Mouse (Mus musculus) gastrocnemius, postnatal 4 days (tissue): ENCODE data around the gene Inpp5d. TPM values are rescaled to one million over a fixed set of nuclear protein-coding genes. Genes with fewer than 3 reads are reported as not detected.
A peak's percentile ranks its signal among the peaks of the same experiment; 100 is the strongest.

ENCODE experiments used
- DNase-seq, 2 experiments: peaks; one replicate each; pipeline ENCODE4 v3.0.0; 2021 to 2022; ENCODE audit warnings: low spot score in 2 of 2, mixed read lengths in 2 of 2
- long read RNA-seq, 2 experiments: library from polyadenylated mRNA; stranded (forward); transcript quantifications; one replicate each; pipeline ENCODE4 v2.0.0; 2021
- total RNA-seq, 2 experiments: library from RNA; stranded (reverse); gene quantifications; 2 replicates each; pipeline ENCODE4 v1.2.3; 2021

Gene Inpp5d
- 10 to 100 TPM; 13.3 to 19.3 TPM for total RNA-seq
- long read RNA-seq, experiment 1, partial matches to known transcripts: 7 of 8 reads
- long read RNA-seq, experiment 1, other reads (novel, unspliced or antisense): 1 of 8 reads
- long read RNA-seq, experiment 2, full-length matches to known transcripts: 2 of 10 reads
- long read RNA-seq, experiment 2, partial matches to known transcripts: 3 of 10 reads
- long read RNA-seq, experiment 2, other reads (novel, unspliced or antisense): 5 of 10 reads

DNA sequence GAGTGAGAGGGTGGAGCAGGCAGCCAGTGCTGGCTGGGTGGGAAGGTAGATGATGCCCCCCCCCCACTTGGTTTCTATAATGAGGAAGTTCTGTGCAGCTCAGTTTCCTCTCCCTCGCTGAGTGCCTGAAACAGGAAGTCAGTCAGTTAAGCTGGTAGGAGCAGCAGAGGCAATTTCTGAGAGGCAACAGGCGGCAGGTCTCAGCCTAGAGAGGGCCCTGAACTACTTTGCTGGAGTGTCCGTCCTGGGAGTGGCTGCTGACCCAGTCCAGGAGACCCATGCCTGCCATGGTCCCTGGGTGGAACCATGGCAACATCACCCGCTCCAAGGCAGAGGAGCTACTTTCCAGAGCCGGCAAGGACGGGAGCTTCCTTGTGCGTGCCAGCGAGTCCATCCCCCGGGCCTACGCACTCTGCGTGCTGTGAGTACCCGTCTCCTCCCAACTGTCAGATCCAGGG is at the start of gene Inpp5d:
TSS of gene Inpp5d (plus strand) at position 102 of the 458 bp plus-strand sequence.
- no peak for DNase-seq

DNA sequence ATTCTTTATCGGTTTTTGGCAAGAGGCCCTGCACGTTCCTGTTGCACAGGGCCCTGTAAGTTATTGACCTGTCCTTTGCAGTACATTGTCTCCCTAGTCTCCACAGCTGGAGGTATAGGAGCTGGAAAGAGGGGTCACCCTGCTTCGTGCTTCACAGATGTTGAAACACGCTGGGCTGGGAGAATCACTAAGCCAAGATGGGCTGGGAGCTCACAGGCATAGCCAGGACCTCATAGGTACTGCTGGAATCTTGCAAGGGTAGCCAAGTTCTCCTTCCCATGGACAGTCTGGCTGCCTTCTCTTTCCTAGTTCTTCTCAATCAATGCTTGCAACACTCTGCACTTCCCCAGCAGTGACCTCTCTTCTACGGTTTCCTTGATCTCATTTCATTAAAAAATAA is 46.9 kb upstream of the Inpp5d start:
- no peak for DNase-seq

- no peak for DNase-seq
Measured at GRCm38 (mm10) chr1:87573800-87574215, 46.3 kb upstream of the Inpp5d start, which contains the start of gene Ngef. Ngef (minus strand) TSS chr1:87573870.

GRCm38 (mm10) chr1:87574353-87574752 is 45.8 kb upstream of the Inpp5d start:
- DNase-seq: no peak

DNA sequence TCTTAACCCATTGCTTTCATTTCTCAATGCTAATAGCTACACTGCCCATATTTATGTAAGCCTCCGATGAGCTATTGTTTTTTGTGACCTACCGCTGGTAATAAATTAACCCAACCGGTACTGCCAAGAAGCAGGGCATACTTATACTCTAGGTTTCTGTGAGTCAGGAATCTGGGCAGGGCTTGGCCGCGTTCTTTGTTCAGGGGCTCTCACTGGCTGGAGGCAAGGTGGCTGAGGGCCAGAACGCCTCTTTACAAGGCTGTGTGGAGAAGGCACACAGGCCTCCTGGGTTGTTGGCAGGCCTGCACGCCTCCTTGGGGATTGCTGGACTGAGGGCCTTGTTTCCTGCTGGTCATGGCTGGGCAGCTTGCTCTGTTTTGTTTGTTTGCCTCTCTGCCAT is 45.3 kb upstream of the Inpp5d start:
- no peak for DNase-seq

DNA sequence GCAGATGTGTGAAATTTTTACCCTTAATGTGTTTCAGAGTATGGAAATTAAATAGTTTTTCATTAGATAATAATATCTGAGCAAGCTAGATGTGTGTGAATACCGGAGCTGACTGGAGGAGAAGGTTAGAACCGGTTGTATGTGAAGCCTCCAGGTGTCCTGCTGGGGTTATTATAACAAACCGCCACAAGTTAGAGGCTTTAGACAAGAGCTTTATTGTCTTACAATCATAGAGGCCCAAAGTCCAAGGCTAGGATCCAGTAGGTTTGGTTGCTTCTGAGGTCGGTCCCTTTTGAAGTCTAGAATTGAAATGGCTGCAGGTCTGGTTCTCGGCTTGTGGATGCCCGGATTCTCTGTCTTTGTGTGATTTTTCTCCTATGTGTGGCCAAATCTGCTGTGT is 41.1 kb upstream of the Inpp5d start:
- DNase-seq: no peak

DNA sequence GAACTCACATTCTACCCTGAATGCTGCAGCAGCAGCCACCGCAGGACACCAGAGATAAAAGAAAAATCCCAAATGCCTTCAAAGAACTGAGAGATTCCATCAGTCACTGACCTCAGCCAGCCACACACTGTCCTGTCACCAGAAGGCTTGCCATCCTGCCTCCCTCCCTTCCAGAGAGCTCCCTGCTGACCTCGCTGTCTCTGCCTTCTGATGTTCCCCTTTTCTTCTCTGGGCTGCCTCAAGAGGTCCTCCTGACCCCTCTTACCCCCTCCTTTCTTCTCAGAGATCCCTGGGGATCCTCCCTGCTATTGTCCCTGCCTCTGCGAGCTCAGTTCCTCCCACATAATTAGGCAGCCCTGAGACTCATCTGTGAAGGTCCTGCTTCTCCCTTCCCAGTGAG is 39.3 kb upstream of the Inpp5d start:
- no peak for DNase-seq

DNA sequence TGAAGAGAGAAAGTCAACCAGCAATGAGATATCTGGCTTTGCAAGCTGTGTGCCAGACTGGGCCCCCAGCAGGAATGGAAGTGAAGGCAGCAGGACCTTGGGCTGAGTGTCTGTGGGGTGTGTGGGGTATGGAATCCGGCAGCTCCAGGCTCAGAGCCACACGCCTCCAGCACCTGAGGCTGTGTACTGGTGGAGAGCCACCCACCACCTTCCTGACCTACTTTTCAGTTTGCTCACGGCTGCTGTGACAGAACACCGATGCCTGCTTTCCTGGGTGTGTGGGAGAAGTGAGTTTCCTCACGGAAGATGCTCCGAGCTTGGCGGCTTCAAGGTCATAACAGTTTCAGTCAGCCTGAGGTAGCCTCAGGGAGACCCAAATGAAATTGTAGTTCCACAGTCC is 30.9 kb upstream of the Inpp5d start:
- no peak for DNase-seq

DNA sequence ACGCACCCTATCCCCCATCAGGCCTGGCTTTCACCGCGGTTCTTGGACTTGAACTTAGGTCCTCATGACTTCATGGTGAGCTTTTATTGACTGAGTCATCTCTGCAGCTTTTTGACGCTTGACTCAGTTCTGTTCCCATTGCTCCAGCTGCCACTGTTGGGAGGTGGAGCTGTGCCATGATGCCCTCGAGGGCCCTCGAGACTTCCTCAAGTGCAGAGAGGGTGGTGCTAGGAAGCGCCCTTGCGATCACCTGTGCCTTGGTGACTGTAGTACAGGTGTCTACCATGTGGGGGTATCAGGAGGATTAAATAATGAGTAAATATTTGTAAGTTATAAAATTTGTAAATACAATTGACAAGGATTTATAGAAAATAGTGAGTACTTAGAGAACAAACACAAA is 30.1 kb upstream of the Inpp5d start:
- DNase-seq: no peak

DNA sequence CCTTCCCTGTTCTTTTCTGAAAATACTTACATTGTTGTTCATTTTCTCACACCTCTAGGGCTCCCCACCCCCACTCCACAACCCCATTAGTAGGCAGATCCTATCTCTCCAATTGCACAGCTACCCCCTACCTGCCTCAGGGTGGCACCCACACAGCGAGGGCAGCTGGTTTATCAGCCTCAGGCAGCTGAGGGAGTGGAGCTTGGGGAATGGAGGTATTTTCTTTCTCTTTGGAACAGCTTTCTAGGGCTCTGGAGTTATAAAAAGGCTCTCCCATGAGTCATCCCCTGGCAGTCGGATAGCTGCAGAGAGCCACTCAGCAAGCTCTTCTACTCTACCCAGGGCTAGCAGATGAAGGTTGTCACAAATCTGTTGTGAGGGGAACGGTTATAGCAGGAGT is 25.9 kb upstream of the Inpp5d start:
- no peak for DNase-seq

GRCm38 (mm10) chr1:87594671-87595070 is 25.4 kb upstream of the Inpp5d start:
- no peak for DNase-seq

- DNase-seq: no peak
Measured at GRCm38 (mm10) chr1:87600533-87600932, 19.6 kb upstream of the Inpp5d start.

DNA sequence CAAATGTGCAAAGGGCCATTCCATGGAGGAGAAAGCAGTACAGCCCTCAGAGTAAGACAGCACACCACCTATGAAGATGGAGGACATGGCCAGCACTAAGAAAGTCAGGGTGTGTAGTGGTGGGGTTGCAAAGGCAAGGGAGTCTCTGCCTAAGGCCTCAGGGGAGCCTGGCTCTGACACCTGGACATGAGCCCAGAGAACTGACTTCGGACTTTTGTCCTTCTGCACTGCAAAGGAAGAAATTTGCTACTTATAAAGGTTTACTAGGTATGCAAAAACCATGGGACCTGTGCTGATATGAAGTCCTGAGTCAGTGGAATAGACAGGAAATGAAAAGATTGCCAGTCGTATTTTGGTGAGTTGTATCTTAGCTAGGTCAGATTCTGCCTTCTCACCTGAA is 18.3 kb upstream of the Inpp5d start:
- no peak for DNase-seq

- DNase-seq: no peak
Measured at GRCm38 (mm10) chr1:87603389-87603788, 16.7 kb upstream of the Inpp5d start.

- no peak for DNase-seq
Measured at GRCm38 (mm10) chr1:87605296-87605695, 14.8 kb upstream of the Inpp5d start.

DNA sequence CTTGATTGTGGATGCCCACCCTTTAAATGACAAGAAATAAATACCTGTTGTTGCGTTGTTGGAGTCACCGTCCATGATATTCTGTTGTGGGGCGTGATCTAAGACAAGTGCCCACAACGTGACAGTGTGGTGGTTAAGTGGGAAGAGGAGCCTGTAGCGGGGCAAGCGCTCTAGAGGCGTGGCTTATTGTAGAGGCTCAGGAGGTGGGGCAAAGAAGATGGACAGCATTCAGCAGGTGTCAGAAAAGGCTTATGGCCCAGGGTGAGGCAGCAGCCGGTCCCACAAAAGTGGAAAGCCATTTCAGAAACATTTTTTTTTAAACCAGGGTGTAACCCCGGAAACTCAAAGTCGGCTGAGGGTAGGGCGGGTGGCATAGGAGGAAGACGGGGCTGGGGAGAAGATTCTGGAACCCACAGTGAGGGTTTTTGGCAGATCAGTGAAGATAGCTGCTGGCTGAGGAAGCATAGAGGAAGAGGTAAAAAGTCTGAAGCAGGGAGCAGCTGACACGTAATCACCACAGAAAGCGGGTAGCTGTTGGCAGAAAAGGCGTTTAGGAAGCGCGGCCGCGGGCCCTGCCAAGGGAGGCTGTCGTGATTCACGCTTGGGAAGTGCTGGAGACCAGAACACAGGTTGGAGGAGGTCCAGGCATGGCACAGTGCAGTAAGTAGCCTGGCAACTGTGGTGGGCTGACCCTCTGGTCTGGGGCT is 12.6 kb upstream of the Inpp5d start:
- DNase-seq: peak; percentile 36 to 65

GRCm38 (mm10) chr1:87608416-87609046 is 11.6 kb upstream of the Inpp5d start:
- peak; percentile 48 to 63 for DNase-seq

GRCm38 (mm10) chr1:87614576-87615295 is 5.4 kb upstream of the Inpp5d start:
- DNase-seq: no peak

DNA sequence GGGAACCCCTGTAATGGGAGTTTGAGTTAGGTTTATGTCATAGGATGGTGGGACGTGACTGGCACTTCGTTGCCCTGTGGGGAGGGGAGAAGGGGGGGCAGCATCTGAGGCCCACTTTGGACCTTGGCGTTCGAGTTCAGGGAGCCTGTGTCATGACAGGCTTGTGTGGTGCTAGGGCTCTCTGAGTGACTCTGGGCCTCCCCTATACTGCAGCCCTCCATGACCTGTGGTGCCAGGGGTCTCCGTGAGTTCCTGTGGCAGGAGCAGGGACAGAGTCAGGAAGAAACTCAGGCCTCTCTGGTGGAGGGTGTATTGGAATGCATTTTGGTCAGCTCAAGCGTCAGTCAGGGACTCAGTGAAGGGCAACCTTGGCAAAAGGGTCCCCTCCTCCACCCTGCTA is 581 bp downstream of the Inpp5d start:
- no peak for DNase-seq

GRCm38 (mm10) chr1:87621146-87621857 is 1.2 kb downstream of the Inpp5d start:
- DNase-seq: no peak

GRCm38 (mm10) chr1:87621858-87622279 is 1.8 kb downstream of the Inpp5d start:
- DNase-seq: no peak
